Mouse (Mus musculus): ENCODE data around the gene Plscr3. TPM values are rescaled to one million over a fixed set of nuclear protein-coding genes. Genes with fewer than 3 reads are reported as not detected.

The Plscr3 gene
- total RNA-seq (2012; rRNA removed), result 2.4 and 2.9 TPM in 2 replicates
- 2.0 and 2.5 TPM in 2 replicates for total RNA-seq (2014; rRNA removed)
- 12.5 and 15.3 TPM in 2 replicates for polyA plus RNA-seq (2012; ENCODE audit: insufficient read length, low read depth)

GRCm38 (mm10) chr11:69846198-69846680 is at the start of gene Plscr3:
Gene Plscr3 (plus strand): TSS chr11:69846376.
- Histone ChIP-seq H3K9ac (ENCODE audit: insufficient read depth, low read depth) (peak within 1 kb of the TSS; percentile 72), H3K4me2 (ENCODE audit: insufficient read depth, low read depth, poor library complexity, severe bottlenecking) (peak within 1 kb of the TSS; percentile 88), H3K4me1 (ENCODE audit: control insufficient read depth in 1 of 2, insufficient read depth in 2 of 2) (peaks cover 5 to 28% of the 10 kb centered on the region in 2 experiments), H3K9me3 (replicated peaks; ENCODE audit: low read length) (no peaks in the 10 kb centered on the region), H3K79me2 (replicated peaks; ENCODE audit: control insufficient read depth, extremely low read depth, insufficient read depth, poor library complexity, severe bottlenecking) (no peaks in the 10 kb centered on the region), H3K27ac (ENCODE audit: insufficient read depth, low read depth) (peak within 1 kb of the TSS; percentile 59), H3K27me3 (replicated peaks) (no peaks in the 10 kb centered on the region), H3K36me3 (replicated peaks in 1 of 2; ENCODE audit: control insufficient read depth in 1 of 2, insufficient read depth in 1 of 2, low read length in 1 of 2) (peaks cover 0 to 35% of the 10 kb centered on the region in 2 experiments), H3K4me3 (replicated peaks in 1 of 3; ENCODE audit: low read depth in 2 of 3, low read length in 2 of 3, poor library complexity in 1 of 3) (peak within 1 kb of the TSS; percentile 61 to 72 (median 65))
- peak; percentile 93 for DNase-seq (ENCODE audit: extremely low read depth)
- no peak for TF ChIP-seq CTCF (conservative IDR thresholded peaks at IDR 0.05 in 1 of 2, IDR thresholded peaks at IDR 0.05 in 1 of 2; ENCODE audit: low read depth in 2 of 2, low read length in 2 of 2)
- TF ChIP-seq NELFE (IDR thresholded peaks at IDR 0.05; ENCODE audit: low read depth, low read length), result peak; percentile 96
- TF ChIP-seq RCOR1 (conservative IDR thresholded peaks at IDR 0.05; ENCODE audit: low read depth, low read length), result no peak
- peak; percentile 70; the same call in 1 of the 2 replicates for TF ChIP-seq TCF12 (IDR thresholded peaks at IDR 0.05; ENCODE audit: low read depth, low read length)
- TF ChIP-seq KAT2A (IDR thresholded peaks at IDR 0.05; ENCODE audit: insufficient replicate concordance, low read length), result 0 out of 2 replicates have a peak, but pooled peaks have one; percentile 23
- no peak for TF ChIP-seq JUN (IDR thresholded peaks at IDR 0.05; ENCODE audit: insufficient read depth, low read depth, low read length)
- peak; percentile 96 for TF ChIP-seq POLR2A (IDR thresholded peaks at IDR 0.05; ENCODE audit: low read depth, low read length)
- TF ChIP-seq BHLHE40 (IDR thresholded peaks at IDR 0.05; ENCODE audit: low read depth, low read length), result no peak; the same call in 1 of the 2 replicates
- peak; percentile 94 for TF ChIP-seq MAZ (IDR thresholded peaks at IDR 0.05; ENCODE audit: low read depth, low read length)
- peak; percentile 55; the same call in 1 of the 2 replicates for TF ChIP-seq MAX (IDR thresholded peaks at IDR 0.05; ENCODE audit: low read length)
- no peak for TF ChIP-seq POLR2AphosphoS2 (IDR thresholded peaks at IDR 0.05; ENCODE audit: low read depth, low read length)
- TF ChIP-seq IRF4 (IDR thresholded peaks at IDR 0.05; ENCODE audit: low read depth, low read length), result peak; percentile 52; the same call in 1 of the 2 replicates
- TF ChIP-seq HCFC1 (IDR thresholded peaks at IDR 0.05; ENCODE audit: low read depth, low read length), result peak; percentile 67
- TF ChIP-seq MYC (IDR thresholded peaks at IDR 0.05; ENCODE audit: low read depth, low read length), result peak; percentile 76; the same call in 1 of the 2 replicates
- no peak for TF ChIP-seq CHD2 (IDR thresholded peaks at IDR 0.05; ENCODE audit: low read length)
- peak; percentile 84 for TF ChIP-seq NRF1 (IDR thresholded peaks at IDR 0.05; ENCODE audit: low read depth, low read length)
- peak; percentile 69; the same call in 1 of the 2 replicates for TF ChIP-seq SIN3A (IDR thresholded peaks at IDR 0.05; ENCODE audit: low read length)
- TF ChIP-seq MXI1 (IDR thresholded peaks at IDR 0.05; ENCODE audit: low read depth, low read length), result peak; percentile 85
- peak; percentile 70 for TF ChIP-seq TBP (conservative IDR thresholded peaks at IDR 0.05; ENCODE audit: low read depth, low read length)
- peak; percentile 68 for TF ChIP-seq ELF1 (IDR thresholded peaks at IDR 0.05; ENCODE audit: low read depth, low read length)
- TF ChIP-seq E2F4 (IDR thresholded peaks at IDR 0.05; ENCODE audit: insufficient replicate concordance, low read depth, low read length), result no peak
- TF ChIP-seq ZMIZ1 (IDR thresholded peaks at IDR 0.05; ENCODE audit: low read depth, low read length), result peak; percentile 82
- TF ChIP-seq USF2 (conservative IDR thresholded peaks at IDR 0.05; ENCODE audit: low read depth, low read length), result no peak
- peak; percentile 43; the same call in 1 of the 2 replicates for TF ChIP-seq MEF2A (IDR thresholded peaks at IDR 0.05; ENCODE audit: borderline replicate concordance, low read depth, low read length)
- TF ChIP-seq UBTF (IDR thresholded peaks at IDR 0.05; ENCODE audit: low read depth, low read length), result no peak
- dilution Hi-C loops (cut with MboI; ENCODE audit: extremely low pct_ligation_motif_present, extremely low pct_unique_long_range_greater_than_20kb, low sequenced_read_pairs) (no loop called here), in situ Hi-C loops (cut with MboI; ENCODE audit: low pct_ligation_motif_present, low pct_unique_long_range_greater_than_20kb, low sequenced_read_pairs) (no loop called here)
